Mouse (Mus musculus) CH12.LX (cell line): Measurements from ENCODE around the gene Ptov1. TPM values are rescaled to one million over a fixed set of nuclear protein-coding genes. Genes with fewer than 3 reads are reported as not detected.
A peak's percentile ranks its signal among the peaks of the same experiment; 100 is the strongest.

Source experiments
- DNase-seq: peaks from one replicate; pipeline ENCODE4 v3.0.0-alpha.2; 2013; ENCODE audit errors: extremely low read depth
- H3K27ac ChIP-seq: 2 replicates; pipeline ENCODE4 v1.5.1; 2012; ENCODE audit warnings: low read depth, mild to moderate bottlenecking, control low read depth, moderate library complexity; ENCODE audit not compliant: insufficient read depth
- H3K27me3 ChIP-seq: replicated peaks from 2 replicates; pipeline ENCODE3; 2012; ENCODE audit warnings: inconsistent platforms
- H3K36me3 ChIP-seq, 2 experiments: replicated peaks in 1 of 2; 2 replicates each; pipeline versions ENCODE3 to v1.6.1; 2012; ENCODE audit warnings: inconsistent platforms in 1 of 2, low read length in 1 of 2, mild to moderate bottlenecking in 1 of 2, mixed read lengths in 1 of 2, moderate library complexity in 1 of 2; ENCODE audit not compliant: control insufficient read depth in 1 of 2, insufficient read depth in 1 of 2
- H3K4me1 ChIP-seq, 2 experiments: 2 replicates each; pipeline ENCODE4 v1.6.1; 2012; ENCODE audit warnings: inconsistent platforms in 1 of 2, moderate library complexity in 1 of 2; ENCODE audit not compliant: insufficient read depth in 2 of 2, control insufficient read depth in 1 of 2
- H3K4me2 ChIP-seq: 2 replicates; pipeline ENCODE4 v1.6.1; 2012; ENCODE audit warnings: low read depth, mild to moderate bottlenecking, control low read depth; ENCODE audit not compliant: poor library complexity, insufficient read depth, severe bottlenecking
- H3K4me3 ChIP-seq, 3 experiments: fragments of 150-350 bp in 1 of 3; sonication (generic) in 1 of 3; replicated peaks in 1 of 3; 2 replicates each; pipeline versions ENCODE3 to v1.5.1; 2011 to 2012; ENCODE audit warnings: low read depth in 2 of 3, low read length in 2 of 3, mild to moderate bottlenecking in 2 of 3, moderate library complexity in 2 of 3, control low read depth in 1 of 3, improper control_type of control experiment in 1 of 3, inconsistent platforms in 1 of 3, mixed read lengths in 1 of 3; ENCODE audit not compliant: poor library complexity in 1 of 3
- H3K79me2 ChIP-seq: replicated peaks from 2 replicates; pipeline ENCODE4 v1.6.1; 2012; ENCODE audit warnings: mild to moderate bottlenecking, moderate library complexity; ENCODE audit not compliant: control insufficient read depth, poor library complexity, insufficient read depth, severe bottlenecking; ENCODE audit errors: extremely low read depth
- H3K9ac ChIP-seq: 2 replicates; pipeline ENCODE4 v1.6.1; 2012; ENCODE audit warnings: low read depth, mild to moderate bottlenecking, control low read depth, moderate library complexity; ENCODE audit not compliant: insufficient read depth
- H3K9me3 ChIP-seq: replicated peaks from 2 replicates; pipeline ENCODE3; 2012; ENCODE audit warnings: low read length, inconsistent platforms, mixed read lengths
- CHD2 ChIP-seq: IDR thresholded peaks from 2 replicates; pipeline ENCODE4 v1.6.1; 2011; ENCODE audit warnings: low read length, improper control_type of control experiment
- CTCF ChIP-seq, 2 experiments: IDR thresholded peaks in 1 of 2; conservative IDR thresholded peaks in 1 of 2; 2 replicates each; pipeline ENCODE4 v1.5.1; 2011 to 2012; ENCODE audit warnings: low read depth in 2 of 2, low read length in 2 of 2, improper control_type of control experiment in 1 of 2, inconsistent platforms in 1 of 2, mild to moderate bottlenecking in 1 of 2, moderate library complexity in 1 of 2
- ELF1 ChIP-seq: IDR thresholded peaks from 2 replicates; pipeline ENCODE4 v1.6.1; 2014; ENCODE audit warnings: low read depth, mild to moderate bottlenecking, inconsistent platforms, low read length, improper control_type of control experiment
- JUN ChIP-seq: IDR thresholded peaks from 2 replicates; pipeline ENCODE4 v1.6.1; 2011; ENCODE audit warnings: low read depth, mild to moderate bottlenecking, low read length, improper control_type of control experiment, moderate library complexity; ENCODE audit not compliant: insufficient read depth
- JUND ChIP-seq: conservative IDR thresholded peaks from 2 replicates; pipeline ENCODE4 v1.6.1; 2011; ENCODE audit warnings: low read depth, low read length, improper control_type of control experiment
- KAT2A ChIP-seq: IDR thresholded peaks from 2 replicates; pipeline ENCODE4 v1.6.1; 2012; ENCODE audit warnings: low read length, improper control_type of control experiment, inconsistent platforms; ENCODE audit not compliant: insufficient replicate concordance
- MAFK ChIP-seq: IDR thresholded peaks from 2 replicates; pipeline ENCODE4 v1.6.1; 2011; ENCODE audit warnings: low read length, improper control_type of control experiment; ENCODE audit not compliant: insufficient replicate concordance
- MAZ ChIP-seq: IDR thresholded peaks from 2 replicates; pipeline ENCODE4 v1.6.1; 2012; ENCODE audit warnings: low read depth, mild to moderate bottlenecking, inconsistent platforms, low read length, improper control_type of control experiment, moderate library complexity
- MEF2A ChIP-seq: IDR thresholded peaks from 2 replicates; pipeline ENCODE4 v1.6.1; 2014; ENCODE audit warnings: low read depth, mild to moderate bottlenecking, inconsistent platforms, low read length, improper control_type of control experiment, borderline replicate concordance
- MXI1 ChIP-seq: IDR thresholded peaks from 2 replicates; pipeline ENCODE4 v1.6.1; 2011; ENCODE audit warnings: mild to moderate bottlenecking, low read depth, low read length, improper control_type of control experiment
- MYC ChIP-seq: IDR thresholded peaks from 2 replicates; pipeline ENCODE4 v1.6.1; 2011; ENCODE audit warnings: low read depth, mild to moderate bottlenecking, improper control_type of control experiment, low read length
- NELFE ChIP-seq: IDR thresholded peaks from 2 replicates; pipeline ENCODE4 v1.6.1; 2011; ENCODE audit warnings: low read depth, low read length, improper control_type of control experiment
- PAX5 ChIP-seq: IDR thresholded peaks from 2 replicates; pipeline ENCODE4 v1.6.1; 2012; ENCODE audit warnings: low read length, inconsistent platforms, mixed read lengths
- POLR2AphosphoS2 ChIP-seq: IDR thresholded peaks from 2 replicates; pipeline ENCODE4 v1.6.1; 2011; ENCODE audit warnings: low read depth, low read length, improper control_type of control experiment
- UBTF ChIP-seq: IDR thresholded peaks from 2 replicates; pipeline ENCODE4 v1.6.1; 2012; ENCODE audit warnings: low read depth, mild to moderate bottlenecking, inconsistent platforms, low read length, improper control_type of control experiment, moderate library complexity
- USF1 ChIP-seq: IDR thresholded peaks from 2 replicates; pipeline ENCODE4 v1.6.1; 2014; ENCODE audit warnings: low read depth, mild to moderate bottlenecking, inconsistent platforms, low read length, improper control_type of control experiment
- ZNF384 ChIP-seq: IDR thresholded peaks from 2 replicates; pipeline ENCODE4 v1.6.1; 2012; ENCODE audit warnings: low read depth, low read length, improper control_type of control experiment, inconsistent platforms
- dilution Hi-C: fragments of 300-500 bp; cut with MboI; formaldehyde crosslinking; loops from 2 replicates; pipeline ENCODE4 v1.14.3; 2020; ENCODE audit warnings: low sequenced_read_pairs; ENCODE audit not compliant: extremely low pct_unique_long_range_greater_than_20kb, extremely low pct_ligation_motif_present
- in situ Hi-C: fragments of 300-500 bp; cut with MboI; formaldehyde crosslinking; loops from 3 replicates; pipeline ENCODE4 v1.14.3; 2019; ENCODE audit warnings: low sequenced_read_pairs, low pct_ligation_motif_present, low pct_unique_long_range_greater_than_20kb, mixed read lengths
- polyA plus RNA-seq: library from polyadenylated mRNA; unstranded; fragments of >175 nt; gene quantifications from 2 replicates; pipeline ENCODE4 v1.2.1, GENCODE M21; 2012; ENCODE audit warnings: low read depth; ENCODE audit not compliant: insufficient read length
- total RNA-seq, 2 experiments: library from RNA; depleted of rRNA; stranded (reverse); fragments of 300-350 nt in 1 of 2; fragments of >200 nt in 1 of 2; gene quantifications; 2 replicates each; pipeline ENCODE4 v1.2.3; 2012 to 2014

The Ptov1 gene
- total and polyA plus RNA-seq, 3 experiments: 5.7 to 21.0 (median 16.8) TPM

- TF ChIP-seq CTCF (conservative IDR thresholded peaks at IDR 0.05 in 1 of 2, IDR thresholded peaks at IDR 0.05 in 1 of 2; ENCODE audit: low read depth in 2 of 2, low read length in 2 of 2) (peak in 1 of 2 experiments; percentile 74; a peak in 2 of 4 replicates), PAX5 (no peak), MYC (peak; percentile 95), JUN (no peak), CHD2 (peak; percentile 59), MAFK (0 out of 2 replicates have a peak, but pooled peaks have one; percentile 16), ELF1 (peak; percentile 79), MEF2A (peak; percentile 64; the same call in 1 of the 2 replicates)
Measured at GRCm38 (mm10) chr7:44895593-44896434, 26.2 kb upstream of the Ptov1 start, which contains the start of gene Fuz (continued).

DNA sequence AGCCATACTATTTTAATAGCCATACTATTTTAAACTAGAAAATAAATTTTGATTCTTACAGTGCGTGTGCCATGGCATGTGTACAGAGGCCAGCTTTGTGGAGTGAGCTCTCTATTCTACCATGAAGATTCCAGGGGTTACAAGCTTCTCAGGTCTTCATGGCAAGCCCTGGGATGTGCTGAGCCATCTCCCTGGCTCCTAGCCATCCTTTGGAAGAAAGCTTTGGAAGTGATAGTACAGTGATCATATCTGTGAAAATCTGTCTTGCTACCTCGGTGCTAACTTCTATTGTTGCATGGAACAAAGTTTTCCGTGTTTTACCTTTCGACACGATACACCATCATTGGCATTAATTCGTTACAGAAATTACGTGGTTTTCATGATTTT, 25.6 kb upstream of the Ptov1 start:
- Histone ChIP-seq H3K4me2 (0 out of 2 replicates have a peak overlapping the region, but pooled peaks have one; percentile 18), H3K27me3 (no peaks in the 10 kb centered on the region), H3K9me3 (no peaks in the 10 kb centered on the region), H3K9ac (no peak overlapping the region), H3K4me3 (peak overlapping the region; percentile 51 to 72 (median 61)), H3K27ac (no peak overlapping the region), H3K36me3 (peaks cover 20 to 33% of the 10 kb centered on the region in 2 experiments), H3K79me2 (peaks cover 14% of the 10 kb centered on the region), H3K4me1 (peaks cover 19 to 49% of the 10 kb centered on the region in 2 experiments)
- in situ Hi-C loops: no loop called here
- dilution Hi-C loops: no loop called here
- no peak for TF ChIP-seq POLR2AphosphoS2
- TF ChIP-seq UBTF: no peak
- TF ChIP-seq KAT2A: no peak
- no peak for TF ChIP-seq USF1
- no peak for TF ChIP-seq JUND
- TF ChIP-seq ZNF384: no peak
- no peak for TF ChIP-seq NELFE
- no peak for TF ChIP-seq MXI1
- no peak for DNase-seq

- Histone ChIP-seq H3K27me3 (no peaks in the 10 kb centered on the region), H3K4me2 (no peak overlapping the region), H3K79me2 (peaks cover 14% of the 10 kb centered on the region), H3K9me3 (no peaks in the 10 kb centered on the region), H3K4me1 (peaks cover 19 to 45% of the 10 kb centered on the region in 2 experiments), H3K9ac (no peak overlapping the region), H3K4me3 (no peak overlapping the region), H3K36me3 (peaks cover 10 to 31% of the 10 kb centered on the region in 2 experiments), H3K27ac (no peak overlapping the region)
- TF ChIP-seq MAFK (peak; percentile 85), MAZ (no peak)
- no peak for DNase-seq
- dilution Hi-C loops: no loop called here
- in situ Hi-C loops: no loop called here
Measured at GRCm38 (mm10) chr7:44894175-44894574, 24.6 kb upstream of the Ptov1 start.
